Mouse (Mus musculus): ENCODE results near the gene Ano6.

GRCm38 (mm10) chr15:95907909-95908308 is 117.3 kb downstream of the Ano6 start:
- no peak for TF ChIP-seq CTCF (IDR thresholded peaks at IDR 0.05; ENCODE audit: low read depth)
- TF ChIP-seq EP300 (IDR thresholded peaks at IDR 0.05; ENCODE audit: low read depth): peak; percentile 86
